Mouse (Mus musculus) kidney, postnatal 4 days (tissue): ENCODE measurements at regions not wholly inside any gene's neighbourhood (a gene's known extent, or its start where the extent isn't known, plus 50 kb on each side); places are given as distances from the start of the nearest gene placed in this dataset.

Experiments
- DNase-seq, 2 experiments: peaks; one replicate each; pipeline ENCODE4 v3.0.0; 2021; ENCODE audit warnings: mixed read lengths in 2 of 2

DNA sequence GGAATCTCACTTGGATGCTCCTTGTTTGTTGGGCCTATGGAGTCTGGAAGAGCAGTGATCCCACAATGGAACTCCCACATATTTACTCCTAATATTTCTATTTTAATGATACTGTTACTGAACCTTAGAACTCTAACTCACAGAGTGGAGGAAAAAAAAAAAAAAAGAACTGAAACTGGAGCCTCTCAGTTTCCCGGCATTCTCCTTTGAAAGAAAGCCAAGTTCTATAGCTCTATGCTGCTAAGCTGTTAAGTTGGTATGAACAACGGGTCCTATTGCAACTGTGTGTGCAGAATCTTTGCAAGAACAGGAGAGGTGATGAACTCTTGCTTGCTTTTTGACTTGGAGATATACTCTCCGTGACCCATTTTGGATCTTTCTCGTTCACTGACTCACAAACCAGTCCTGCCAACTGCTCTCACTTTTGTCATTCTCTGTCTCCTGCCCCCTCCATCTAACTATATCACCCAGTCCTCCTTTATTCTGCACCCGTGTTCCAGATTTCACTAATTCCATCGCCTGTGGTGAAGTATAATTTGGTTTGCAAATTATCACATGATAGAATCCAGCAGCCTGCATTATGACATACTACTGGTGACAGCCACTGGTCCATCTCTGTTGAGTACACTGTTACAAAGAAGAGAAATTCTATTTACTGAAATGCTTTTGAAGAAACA, 92.6 kb upstream of the Ctsc start:
- DNase-seq = no peak

DNA sequence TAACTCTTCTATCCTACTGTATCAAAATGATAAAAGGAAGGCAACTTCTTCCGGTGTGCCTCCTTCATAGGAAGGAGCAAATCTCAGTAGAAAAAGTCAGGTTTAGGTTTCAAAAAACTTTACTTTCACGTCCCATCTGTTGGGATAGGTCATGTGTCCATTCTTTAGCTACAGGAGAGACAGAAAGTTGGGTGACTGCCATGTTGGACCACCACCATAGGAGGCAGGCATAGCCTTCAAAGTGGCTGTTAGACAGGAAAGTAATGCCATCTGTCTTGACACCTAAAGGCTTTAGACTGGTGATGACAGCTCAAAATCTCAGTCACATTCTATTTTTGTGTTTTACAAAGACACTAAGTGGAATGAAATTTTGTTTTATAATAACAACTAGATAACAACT, 90.3 kb upstream of the Ctsc start:
- no peak for DNase-seq

DNA sequence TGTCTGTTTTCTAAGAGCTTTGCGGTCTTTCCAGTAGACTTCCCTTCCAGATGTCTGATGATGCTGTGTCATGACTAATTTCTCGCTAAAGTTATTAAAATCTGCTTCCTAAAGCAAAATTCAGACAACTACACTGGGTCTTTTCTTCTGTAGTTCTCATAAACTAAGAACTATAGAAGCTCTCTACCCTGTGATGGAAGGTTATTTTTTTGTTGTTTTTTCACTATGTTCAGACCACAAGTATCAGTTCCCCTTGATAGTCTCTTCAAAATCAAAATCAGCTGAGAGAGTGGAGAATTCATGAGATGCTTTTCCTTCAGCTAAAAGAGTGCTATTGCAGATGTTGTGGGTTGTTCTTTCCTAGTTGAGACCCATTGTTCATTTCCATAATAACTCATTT, 85.1 kb upstream of the Ctsc start:
- DNase-seq = no peak

DNA sequence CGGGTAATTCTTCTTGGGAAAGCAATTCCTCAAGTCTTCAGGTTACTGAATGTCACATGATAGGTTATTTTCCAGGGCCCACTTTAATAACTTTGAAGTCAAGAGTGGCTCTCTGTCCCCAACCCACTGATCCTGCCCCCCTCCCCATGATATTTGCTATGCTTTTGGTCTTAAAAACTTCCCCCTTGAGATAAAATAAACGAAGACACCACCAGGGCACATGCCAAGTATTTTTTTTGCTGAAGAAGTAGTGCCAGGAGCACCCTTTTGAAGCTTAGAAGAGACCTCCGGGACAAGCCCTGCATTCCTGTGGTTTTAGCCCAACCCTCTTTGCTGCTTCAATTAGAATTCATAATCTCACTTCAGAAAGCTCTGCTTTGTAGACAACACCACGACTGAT, 78.8 kb upstream of the Ctsc start:
- DNase-seq = no peak

DNA sequence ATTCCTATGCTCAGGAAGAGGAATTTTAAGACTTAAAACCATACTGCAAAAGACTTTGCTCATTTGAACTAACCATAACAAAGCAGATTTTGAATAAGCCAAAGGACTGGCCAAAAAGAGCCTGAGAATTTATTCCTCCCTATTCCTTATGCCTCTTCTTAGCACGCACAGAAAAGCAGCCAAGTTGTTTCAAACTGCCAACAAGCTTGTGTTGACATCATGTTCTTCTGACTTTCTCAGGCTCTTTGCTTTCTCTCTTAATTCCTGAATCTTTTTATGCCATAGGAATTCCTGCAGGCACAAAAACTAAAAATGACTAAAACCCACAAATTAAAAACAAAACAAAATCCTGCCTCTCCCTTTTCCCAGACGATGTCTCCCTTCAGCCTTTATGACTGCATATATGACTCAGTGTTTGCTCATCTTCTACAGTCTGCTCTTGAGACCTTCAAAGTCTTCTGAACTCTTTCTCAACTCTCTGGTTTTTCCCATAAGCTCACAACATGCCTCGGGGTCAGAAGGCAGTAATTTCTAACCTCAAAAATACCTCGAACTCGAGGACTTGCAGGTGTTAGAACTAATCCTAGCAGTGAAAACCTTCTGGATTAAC, 77.9 kb upstream of the Ctsc start:
- DNase-seq = no peak

DNA sequence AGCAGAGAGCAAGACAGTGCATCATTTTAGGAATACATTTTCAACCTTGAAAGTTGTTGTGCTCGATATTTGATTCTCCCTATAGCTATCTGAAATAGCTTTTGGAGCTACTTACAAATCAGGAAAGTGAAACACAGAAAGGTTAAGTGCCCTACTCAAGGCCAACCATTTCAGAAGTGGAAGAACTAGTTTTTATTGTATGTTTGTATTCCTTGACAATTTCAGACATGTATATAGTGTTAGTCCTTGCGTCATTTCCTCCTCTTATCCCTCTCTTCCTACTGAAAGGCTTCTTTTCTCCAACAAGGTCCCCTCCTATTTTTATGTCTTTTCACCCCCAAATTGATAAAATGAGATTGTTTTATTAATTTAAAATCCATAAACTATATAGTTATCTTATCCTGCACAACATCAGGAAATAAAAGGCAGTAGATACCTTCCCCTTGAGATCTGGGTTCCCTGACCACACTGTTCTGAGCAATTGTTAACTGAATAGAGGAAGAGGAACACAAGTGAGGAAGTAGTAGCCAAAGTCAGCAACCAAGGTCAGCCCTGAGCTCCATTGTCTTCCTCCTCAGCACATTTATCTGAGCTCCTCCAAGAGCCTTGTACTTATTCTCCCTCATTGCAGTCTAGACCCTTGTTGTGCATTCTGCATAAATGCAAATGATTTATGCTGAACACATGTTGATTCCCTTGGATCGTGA, 76.1 kb upstream of the Ctsc start:
- DNase-seq = no peak

DNA sequence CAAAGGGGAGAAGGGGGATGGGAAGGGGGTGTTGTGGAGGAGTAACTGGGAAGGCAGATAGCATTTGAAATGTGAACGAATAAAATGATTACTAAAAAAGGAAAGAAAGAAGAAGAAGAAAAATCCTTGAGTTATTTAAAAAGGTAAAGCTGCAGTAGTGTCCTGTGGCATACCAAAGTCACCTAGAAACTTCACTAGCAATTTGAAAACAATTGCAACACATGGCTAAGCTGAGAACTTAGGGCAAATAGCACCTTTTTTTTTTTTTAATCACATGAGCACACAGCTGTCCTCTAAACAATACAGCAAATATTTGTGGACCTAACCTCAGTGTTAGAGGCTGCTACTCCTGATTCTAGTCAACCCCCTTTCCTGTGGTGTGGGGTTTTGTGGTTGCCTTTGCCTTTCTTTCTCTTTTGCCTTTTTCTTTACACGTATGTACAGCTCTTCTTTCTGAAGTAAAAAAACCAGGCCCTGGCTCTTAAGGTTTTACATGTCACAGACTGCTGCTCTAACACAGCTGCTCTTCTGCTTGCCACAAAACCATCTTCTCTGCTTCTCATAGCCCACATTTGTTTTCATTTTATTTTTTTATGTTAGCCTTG, 71.6 kb upstream of the Ctsc start:
- no peak for DNase-seq

DNA sequence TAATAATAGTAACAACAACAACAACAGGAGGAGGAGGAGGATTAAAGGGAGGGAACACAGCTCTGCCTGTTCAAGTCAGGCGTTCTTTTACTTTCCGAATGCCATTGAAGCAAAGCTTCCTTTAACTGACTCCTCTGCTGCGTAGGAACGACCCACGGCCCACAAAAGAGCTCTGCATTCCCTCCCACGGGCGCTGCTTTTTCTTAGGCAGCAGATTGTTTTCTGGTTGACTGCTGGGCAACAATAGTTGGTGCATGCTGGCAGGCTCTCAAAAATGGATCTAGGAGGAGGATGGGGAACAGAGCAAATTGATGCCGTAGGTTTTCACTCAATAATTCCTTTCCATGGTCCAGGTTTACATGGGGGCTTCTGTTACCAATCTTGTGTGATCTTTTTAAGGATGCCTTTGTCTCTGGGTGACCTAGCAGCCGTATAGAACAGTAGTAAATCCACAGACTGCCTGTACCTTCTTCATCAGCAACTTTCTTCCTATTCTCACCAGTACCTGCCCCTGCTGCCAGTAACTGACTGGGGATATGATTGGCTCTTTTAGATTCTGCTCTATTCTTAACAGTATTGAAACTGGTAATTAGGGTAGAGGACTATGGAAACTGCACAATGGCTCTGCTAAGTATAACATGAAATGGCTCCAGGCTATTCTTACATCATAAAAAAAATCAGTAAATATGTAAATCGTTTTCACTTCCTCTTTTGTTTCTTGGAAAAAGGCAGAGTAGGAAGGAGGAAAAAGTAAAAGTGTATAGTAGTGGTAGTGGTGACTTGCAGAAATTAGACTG, 70.8 kb upstream of the Ctsc start:
- DNase-seq = peak; percentile 10 to 39

DNA sequence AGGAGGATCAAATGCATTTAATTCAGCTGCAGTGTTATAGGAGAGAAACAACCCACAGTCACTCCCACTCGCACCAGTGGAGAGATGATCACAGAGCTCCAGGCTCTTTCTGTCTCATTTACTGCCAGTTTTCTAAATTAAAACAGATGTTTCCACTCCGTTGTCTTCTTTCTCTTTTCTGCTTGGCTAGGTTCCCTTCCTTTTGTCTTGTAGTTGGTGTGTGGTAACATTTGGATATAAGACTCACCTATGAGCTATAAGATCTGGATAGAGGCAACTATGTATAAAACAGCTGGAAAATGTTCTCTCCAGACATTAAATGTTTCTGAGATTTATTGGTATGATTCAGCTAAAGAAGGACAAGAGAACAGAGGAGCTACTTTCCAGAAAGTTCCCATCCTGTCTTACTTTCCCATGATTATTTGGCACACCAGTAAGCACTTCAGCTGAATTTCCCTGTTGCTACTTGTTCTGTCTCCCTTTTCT, 63.1 kb upstream of the Ctsc start:
- DNase-seq = peak; percentile 7 to 15

DNA sequence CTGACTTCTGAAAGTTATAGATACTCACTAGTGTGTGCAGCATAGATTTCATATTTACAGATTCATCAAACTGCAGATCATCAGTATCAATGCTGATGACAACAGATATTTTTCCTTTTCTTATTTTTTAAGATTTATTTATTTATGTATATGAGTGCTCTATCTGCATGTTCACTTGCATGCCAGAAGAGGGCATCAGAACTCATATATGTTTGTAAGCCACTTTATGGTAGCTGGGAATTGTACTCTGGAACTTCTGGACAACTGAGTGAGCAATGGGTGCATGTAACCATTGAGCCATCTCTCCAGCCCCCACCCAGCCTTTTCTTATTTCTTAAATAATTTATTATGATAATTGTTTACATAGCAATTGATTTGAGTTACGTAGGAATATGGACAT, 62.5 kb upstream of the Ctsc start:
- no peak for DNase-seq

DNA sequence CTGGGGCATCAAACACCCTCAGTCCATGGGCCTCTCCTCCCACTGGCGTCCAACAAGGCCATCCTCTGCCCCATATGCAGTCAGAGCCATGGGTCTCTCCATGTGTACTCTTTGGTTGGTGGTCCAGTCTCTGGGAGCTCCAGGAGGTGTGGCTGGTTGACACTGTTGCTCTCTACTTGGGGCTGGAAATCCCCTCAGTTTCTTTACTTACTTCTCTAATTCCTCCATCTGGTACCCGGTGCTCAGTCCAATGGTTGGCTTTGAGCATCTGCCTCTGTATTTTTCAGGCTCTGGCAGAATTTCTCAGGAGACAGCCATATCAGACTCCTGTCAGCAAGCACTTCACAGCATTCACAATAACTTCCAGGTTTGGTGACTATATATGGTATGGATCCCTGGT, 55.7 kb upstream of the Ctsc start:
- no peak for DNase-seq

DNA sequence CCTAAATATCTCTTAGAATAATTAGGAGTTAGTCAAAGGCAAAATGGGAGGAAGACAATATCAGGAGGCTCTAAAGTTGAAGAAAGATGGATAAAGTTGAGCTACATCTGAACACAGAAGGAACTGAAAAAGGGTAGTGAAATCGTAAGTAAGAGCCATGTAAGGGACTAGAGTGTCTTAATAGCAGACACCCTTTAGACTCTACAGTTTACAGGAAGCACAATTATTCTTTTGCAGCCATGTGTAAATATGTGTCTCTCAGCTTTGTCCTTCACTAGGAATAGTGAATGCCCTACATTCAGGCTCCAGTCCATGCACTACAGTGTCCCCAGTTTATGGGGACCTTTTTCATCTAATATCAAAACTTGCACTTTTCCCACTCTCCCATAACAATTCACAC, 52.1 kb upstream of the Ctsc start:
- no peak for DNase-seq
